Mouse (Mus musculus): ENCODE measurements around the gene Dab2ip. TPM values are rescaled to one million over a fixed set of nuclear protein-coding genes. Genes with fewer than 3 reads are reported as not detected.

Gene Dab2ip
- polyA plus RNA-seq, 1 experiment from 2014 or later: 33.2 TPM

GRCm38 (mm10) chr2:35659578-35660194, 101.6 kb downstream of the Dab2ip start:
- H3K9ac ChIP-seq (ENCODE audit: low read depth, low read length): no peak overlapping the region
- H3K27me3 ChIP-seq (ENCODE audit: control insufficient read depth, insufficient read depth, low read depth, low read length): no peaks in the 10 kb centered on the region
- no peak for ATAC-seq
- no peak overlapping the region for H3K27ac ChIP-seq (ENCODE audit: low read length)
- no peak overlapping the region for H3K4me3 ChIP-seq (ENCODE audit: low read depth, low read length)
- H3K4me2 ChIP-seq (ENCODE audit: low read length): no peak overlapping the region
- 85% methylated on average over 5 of the region's 5 CpGs for WGBS
- no peaks in the 10 kb centered on the region for H3K36me3 ChIP-seq (ENCODE audit: control insufficient read depth, insufficient read depth, low read length)
- peaks cover 16% of the 10 kb centered on the region for H3K4me1 ChIP-seq (ENCODE audit: control insufficient read depth, insufficient read depth, low read length)
- no peaks in the 10 kb centered on the region for H3K9me3 ChIP-seq (replicated peaks; ENCODE audit: control insufficient read depth, low read length, poor library complexity, severe bottlenecking)

GRCm38 (mm10) chr2:35660953-35661374, 102.9 kb downstream of the Dab2ip start:
- H3K4me3 ChIP-seq (ENCODE audit: low read depth, low read length): peak overlapping the region; percentile 96
- H3K36me3 ChIP-seq (ENCODE audit: control insufficient read depth, insufficient read depth, low read length): no peaks in the 10 kb centered on the region
- no peaks in the 10 kb centered on the region for H3K27me3 ChIP-seq (ENCODE audit: control insufficient read depth, insufficient read depth, low read depth, low read length)
- H3K9ac ChIP-seq (ENCODE audit: low read depth, low read length): peak overlapping the region; percentile 98
- H3K27ac ChIP-seq (ENCODE audit: low read length): peak overlapping the region; percentile 91
- H3K4me1 ChIP-seq (ENCODE audit: control insufficient read depth, insufficient read depth, low read length): peaks cover 25% of the 10 kb centered on the region
- H3K9me3 ChIP-seq (replicated peaks; ENCODE audit: control insufficient read depth, low read length, poor library complexity, severe bottlenecking): no peaks in the 10 kb centered on the region
- under 1% methylated on average over 8 of the region's 47 CpGs for WGBS
- ATAC-seq: peak; percentile 69
- H3K4me2 ChIP-seq (ENCODE audit: low read length): peak overlapping the region; percentile 71

- ATAC-seq: peak; percentile 60
- no peaks in the 10 kb centered on the region for H3K27me3 ChIP-seq (ENCODE audit: control insufficient read depth, insufficient read depth, low read depth, low read length)
- peak overlapping the region; percentile 71 for H3K4me2 ChIP-seq (ENCODE audit: low read length)
- H3K4me3 ChIP-seq (ENCODE audit: low read depth, low read length): peak overlapping the region; percentile 96
- H3K36me3 ChIP-seq (ENCODE audit: control insufficient read depth, insufficient read depth, low read length): no peaks in the 10 kb centered on the region
- WGBS: under 1% methylated on average over 50 of the region's 51 CpGs
- H3K9me3 ChIP-seq (replicated peaks; ENCODE audit: control insufficient read depth, low read length, poor library complexity, severe bottlenecking): no peaks in the 10 kb centered on the region
- H3K27ac ChIP-seq (ENCODE audit: low read length): peak overlapping the region; percentile 91
- H3K9ac ChIP-seq (ENCODE audit: low read depth, low read length): peak overlapping the region; percentile 98
- peaks cover 29% of the 10 kb centered on the region for H3K4me1 ChIP-seq (ENCODE audit: control insufficient read depth, insufficient read depth, low read length)
These were observed 103.5 kb downstream of the Dab2ip start for GRCm38 (mm10) chr2:35661454-35662000.

- no peaks in the 10 kb centered on the region for H3K9me3 ChIP-seq (replicated peaks; ENCODE audit: control insufficient read depth, low read length, poor library complexity, severe bottlenecking)
- H3K27ac ChIP-seq (ENCODE audit: low read length): peak overlapping the region; percentile 91
- peak overlapping the region; percentile 98 for H3K9ac ChIP-seq (ENCODE audit: low read depth, low read length)
- H3K27me3 ChIP-seq (ENCODE audit: control insufficient read depth, insufficient read depth, low read depth, low read length): no peaks in the 10 kb centered on the region
- ATAC-seq: peak; percentile 62
- no peaks in the 10 kb centered on the region for H3K36me3 ChIP-seq (ENCODE audit: control insufficient read depth, insufficient read depth, low read length)
- H3K4me2 ChIP-seq (ENCODE audit: low read length): peak overlapping the region; percentile 71
- peaks cover 34% of the 10 kb centered on the region for H3K4me1 ChIP-seq (ENCODE audit: control insufficient read depth, insufficient read depth, low read length)
- peak overlapping the region; percentile 96 for H3K4me3 ChIP-seq (ENCODE audit: low read depth, low read length)
- WGBS: under 1% methylated on average over 24 of the region's 24 CpGs
These were observed 104.0 kb downstream of the Dab2ip start for GRCm38 (mm10) chr2:35662001-35662491.

- peak; percentile 31 for ATAC-seq
- Histone ChIP-seq H3K36me3 (ENCODE audit: control insufficient read depth, insufficient read depth, low read length) (no peaks in the 10 kb centered on the region), H3K9ac (ENCODE audit: low read depth, low read length) (peak overlapping the region; percentile 98), H3K9me3 (replicated peaks; ENCODE audit: control insufficient read depth, low read length, poor library complexity, severe bottlenecking) (no peaks in the 10 kb centered on the region), H3K4me3 (ENCODE audit: low read depth, low read length) (peak overlapping the region; percentile 96), H3K27ac (ENCODE audit: low read length) (peak overlapping the region; percentile 91), H3K4me1 (ENCODE audit: control insufficient read depth, insufficient read depth, low read length) (peaks cover 41% of the 10 kb centered on the region), H3K27me3 (ENCODE audit: control insufficient read depth, insufficient read depth, low read depth, low read length) (no peaks in the 10 kb centered on the region), H3K4me2 (ENCODE audit: low read length) (peak overlapping the region; percentile 71)
- WGBS: 3% methylated on average over 26 of the region's 26 CpGs
These were observed 104.9 kb downstream of the Dab2ip start for GRCm38 (mm10) chr2:35662738-35663550.

- ATAC-seq: no peak
- Histone ChIP-seq H3K27me3 (ENCODE audit: control insufficient read depth, insufficient read depth, low read depth, low read length) (no peaks in the 10 kb centered on the region), H3K4me1 (ENCODE audit: control insufficient read depth, insufficient read depth, low read length) (peaks cover 79% of the 10 kb centered on the region), H3K9ac (ENCODE audit: low read depth, low read length) (0 out of 2 replicates have a peak overlapping the region, but pooled peaks have one; percentile 10), H3K4me3 (ENCODE audit: low read depth, low read length) (no peak overlapping the region), H3K9me3 (replicated peaks; ENCODE audit: control insufficient read depth, low read length, poor library complexity, severe bottlenecking) (no peaks in the 10 kb centered on the region), H3K4me2 (ENCODE audit: low read length) (no peak overlapping the region), H3K27ac (ENCODE audit: low read length) (no peak overlapping the region; the same call in 1 of the 2 replicates), H3K36me3 (ENCODE audit: control insufficient read depth, insufficient read depth, low read length) (0 out of 2 replicates have a peak, but pooled peaks cover 2% of the 10 kb centered on the region)
- 66% methylated on average over 8 of the region's 8 CpGs for WGBS
These were observed 109.7 kb downstream of the Dab2ip start for GRCm38 (mm10) chr2:35667746-35668145.

GRCm38 (mm10) chr2:35669217-35669616, 111.2 kb downstream of the Dab2ip start:
- Histone ChIP-seq H3K4me3 (ENCODE audit: low read depth, low read length) (no peak overlapping the region), H3K9me3 (replicated peaks; ENCODE audit: control insufficient read depth, low read length, poor library complexity, severe bottlenecking) (no peaks in the 10 kb centered on the region), H3K27me3 (ENCODE audit: control insufficient read depth, insufficient read depth, low read depth, low read length) (no peaks in the 10 kb centered on the region), H3K9ac (ENCODE audit: low read depth, low read length) (no peak overlapping the region), H3K27ac (ENCODE audit: low read length) (no peak overlapping the region), H3K4me2 (ENCODE audit: low read length) (no peak overlapping the region), H3K4me1 (ENCODE audit: control insufficient read depth, insufficient read depth, low read length) (peaks cover 74% of the 10 kb centered on the region), H3K36me3 (ENCODE audit: control insufficient read depth, insufficient read depth, low read length) (0 out of 2 replicates have a peak, but pooled peaks cover 2% of the 10 kb centered on the region)
- 45% methylated on average over 4 of the region's 4 CpGs for WGBS
- no peak for ATAC-seq

- Histone ChIP-seq H3K4me2 (ENCODE audit: low read length) (no peak overlapping the region), H3K9ac (ENCODE audit: low read depth, low read length) (no peak overlapping the region), H3K36me3 (ENCODE audit: control insufficient read depth, insufficient read depth, low read length) (0 out of 2 replicates have a peak, but pooled peaks cover 2% of the 10 kb centered on the region), H3K9me3 (replicated peaks; ENCODE audit: control insufficient read depth, low read length, poor library complexity, severe bottlenecking) (no peaks in the 10 kb centered on the region), H3K4me1 (ENCODE audit: control insufficient read depth, insufficient read depth, low read length) (peaks cover 73% of the 10 kb centered on the region), H3K27me3 (ENCODE audit: control insufficient read depth, insufficient read depth, low read depth, low read length) (no peaks in the 10 kb centered on the region), H3K4me3 (ENCODE audit: low read depth, low read length) (no peak overlapping the region), H3K27ac (ENCODE audit: low read length) (no peak overlapping the region)
- no peak for ATAC-seq
- 84% methylated on average over 4 of the region's 4 CpGs for WGBS
These were observed 111.7 kb downstream of the Dab2ip start for GRCm38 (mm10) chr2:35669748-35670147.
